Mouse (Mus musculus) stomach, embryonic 15.5 days (tissue): ENCODE data around the gene Pbrm1. TPM values are rescaled to one million over a fixed set of nuclear protein-coding genes. Genes with fewer than 3 reads are reported as not detected.

Experiments
- ATAC-seq: fragments of 200-750 bp; cut with Nextera tagmentation; 2 replicates; pipeline ENCODE4 v1.8.0; 2017; ENCODE audit warnings: low read depth, moderate number of reproducible peaks, moderate TSS enrichment; ENCODE audit not compliant: insufficient read depth, low FRiP score
- H3K27ac ChIP-seq: fragments of 300-500 bp; sonication (generic); 2 replicates; pipeline ENCODE4 v1.5.1; 2015; ENCODE audit warnings: mild to moderate bottlenecking, inconsistent platforms
- H3K27me3 ChIP-seq: fragments of 300-500 bp; sonication (generic); replicated peaks from 2 replicates; pipeline ENCODE4 v1.6.1; 2015; ENCODE audit warnings: inconsistent platforms
- H3K36me3 ChIP-seq: fragments of 300-500 bp; sonication (generic); 2 replicates; pipeline ENCODE4 v1.6.1; 2015; ENCODE audit warnings: inconsistent platforms
- H3K4me1 ChIP-seq: fragments of 300-500 bp; sonication (generic); 2 replicates; pipeline ENCODE4 v1.6.1; 2015; ENCODE audit warnings: inconsistent platforms
- H3K4me2 ChIP-seq: fragments of 300-500 bp; sonication (generic); 2 replicates; pipeline ENCODE4 v1.6.1; 2015; ENCODE audit warnings: mild to moderate bottlenecking, inconsistent platforms
- H3K4me3 ChIP-seq: fragments of 300-500 bp; sonication (generic); replicated peaks from 2 replicates; pipeline ENCODE4 v1.5.1; 2015; ENCODE audit warnings: inconsistent platforms
- H3K9ac ChIP-seq: fragments of 300-500 bp; sonication (generic); 2 replicates; pipeline ENCODE4 v1.6.1; 2015; ENCODE audit warnings: inconsistent platforms
- H3K9me3 ChIP-seq: fragments of 300-500 bp; sonication (generic); 2 replicates; pipeline ENCODE4 v1.6.1; 2016; ENCODE audit warnings: inconsistent platforms
- WGBS: fragments of 180-500 bp; shearing (Covaris S2); methylation state at CpG from one replicate; pipeline ENCODE4 v1.1.7; 2015; 5-methylcytosine and 5-hydroxymethylcytosine counted together
- polyA plus RNA-seq: library from polyadenylated mRNA; unstranded; fragments of >200 nt; fragmentation: Nextera tagmentation; extraction: Ambion mirVana; gene quantifications from 2 replicates; pipeline ENCODE4 v1.2.1, GENCODE M21; 2015

Pbrm1 gene
- polyA plus RNA-seq: 109 and 118 TPM in 2 replicates

DNA sequence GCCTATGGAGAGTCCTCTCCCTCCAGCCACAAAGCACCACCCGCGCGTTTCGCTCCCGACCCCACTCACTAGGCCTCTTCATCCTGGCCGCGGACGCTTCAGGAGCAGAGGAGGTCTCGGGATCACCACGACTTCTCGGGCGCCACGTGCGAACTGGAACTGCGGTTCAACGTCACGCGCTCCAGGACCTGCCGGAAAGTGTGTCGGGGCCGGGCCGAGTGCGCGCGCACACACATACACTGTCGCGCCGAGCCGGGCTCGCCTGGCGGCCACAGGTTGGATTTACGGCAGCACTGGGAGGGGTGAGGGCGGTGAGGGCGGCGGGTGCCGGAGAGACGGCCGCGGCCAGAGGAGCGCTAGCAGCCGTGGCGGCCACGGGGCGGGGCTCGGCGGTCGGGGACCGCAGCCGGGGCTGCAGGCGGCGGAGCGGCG is at the start of gene Pbrm1, which contains the start of gene Gnl3:
TSS of gene Pbrm1 (plus strand) at position 279 of the 432 bp plus-strand sequence.
TSS of gene Gnl3 (minus strand) at position 293 of the 432 bp plus-strand sequence.
- Histone ChIP-seq H3K4me3 (peak within 1 kb of the TSS; percentile 86), H3K9ac (peak within 1 kb of the TSS; percentile 94), H3K9me3 (no peaks in the 10 kb centered on the region), H3K4me2 (peak within 1 kb of the TSS; percentile 73), H3K27ac (peak within 1 kb of the TSS; percentile 98), H3K4me1 (peaks cover 16% of the 10 kb centered on the region), H3K36me3 (peaks cover 29% of the 10 kb centered on the region), H3K27me3 (no peaks in the 10 kb centered on the region)
- peak; percentile 90 for ATAC-seq
- WGBS: under 1% methylated on average over 35 of the region's 53 CpGs

- Histone ChIP-seq H3K36me3 (peaks cover 15% of the 10 kb centered on the region; the same call in 1 of the 2 replicates), H3K9me3 (no peaks in the 10 kb centered on the region), H3K4me2 (no peak overlapping the region), H3K27ac (peak overlapping the region; percentile 35; the same call in 1 of the 2 replicates), H3K9ac (no peak overlapping the region), H3K4me3 (no peak overlapping the region), H3K4me1 (no peaks in the 10 kb centered on the region), H3K27me3 (no peaks in the 10 kb centered on the region)
- ATAC-seq: no peak; the same call in 1 of the 2 replicates
- 54% methylated on average over 6 of the region's 6 CpGs for WGBS
Measured at GRCm38 (mm10) chr14:30974204-30974603, 44.7 kb upstream of the Pbrm1 start.

- Histone ChIP-seq H3K36me3 (peaks cover 15% of the 10 kb centered on the region; the same call in 1 of the 2 replicates), H3K27ac (no peak overlapping the region), H3K9me3 (no peaks in the 10 kb centered on the region), H3K4me3 (no peak overlapping the region), H3K4me2 (no peak overlapping the region), H3K27me3 (no peaks in the 10 kb centered on the region), H3K4me1 (no peaks in the 10 kb centered on the region), H3K9ac (no peak overlapping the region)
- 63% methylated on average over 3 of the region's 3 CpGs for WGBS
- no peak for ATAC-seq
Measured at GRCm38 (mm10) chr14:30976222-30976621, 42.7 kb upstream of the Pbrm1 start.

- no peaks in the 10 kb centered on the region for H3K27me3 ChIP-seq
- no peaks in the 10 kb centered on the region for H3K36me3 ChIP-seq
- no peak overlapping the region for H3K9ac ChIP-seq
- H3K9me3 ChIP-seq: no peaks in the 10 kb centered on the region
- no peak overlapping the region for H3K4me3 ChIP-seq
- no peak overlapping the region for H3K27ac ChIP-seq
- no peak overlapping the region for H3K4me2 ChIP-seq
- ATAC-seq: no peak
- peaks cover 9% of the 10 kb centered on the region; the same call in 1 of the 2 replicates for H3K4me1 ChIP-seq
Measured at GRCm38 (mm10) chr14:30996417-30996816, 22.5 kb upstream of the Pbrm1 start.

GRCm38 (mm10) chr14:31000356-31000755 is 18.6 kb upstream of the Pbrm1 start:
- Histone ChIP-seq H3K27me3 (no peaks in the 10 kb centered on the region), H3K36me3 (no peaks in the 10 kb centered on the region), H3K4me3 (peak overlapping the region; percentile 86), H3K4me2 (peak overlapping the region; percentile 68), H3K4me1 (peaks cover 12% of the 10 kb centered on the region; the same call in 1 of the 2 replicates), H3K9ac (peak overlapping the region; percentile 9; the same call in 1 of the 2 replicates), H3K27ac (peak overlapping the region; percentile 92; the same call in 1 of the 2 replicates), H3K9me3 (no peaks in the 10 kb centered on the region)
- 55% methylated on average over 10 of the region's 10 CpGs for WGBS
- ATAC-seq: no peak

DNA sequence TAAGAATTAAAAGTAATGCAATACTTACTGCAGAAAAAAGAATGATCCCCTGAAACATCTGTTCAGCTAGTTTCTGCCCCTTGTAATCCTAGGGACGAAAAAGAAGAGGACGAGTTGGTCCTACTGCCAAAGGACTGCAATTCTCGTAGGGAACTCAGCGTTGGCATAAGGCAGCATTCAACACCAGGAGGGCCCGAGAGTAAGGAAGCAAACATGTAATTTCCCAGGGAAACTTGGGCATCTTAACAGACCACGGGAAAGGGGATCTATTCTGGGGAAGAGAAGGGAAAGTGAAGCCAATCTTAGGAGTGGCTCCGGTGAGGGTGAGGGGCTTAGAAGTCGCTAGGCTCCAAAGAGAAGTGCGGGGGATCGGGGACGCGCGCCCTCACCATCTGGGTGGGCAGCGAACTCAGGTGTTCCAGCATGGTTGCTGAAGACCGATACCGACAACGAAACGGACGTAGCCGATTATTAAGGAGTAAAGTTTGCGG is 18.1 kb upstream of the Pbrm1 start:
- peak overlapping the region; percentile 92 for H3K27ac ChIP-seq
- peak overlapping the region; percentile 86 for H3K4me3 ChIP-seq
- peaks cover 12% of the 10 kb centered on the region; the same call in 1 of the 2 replicates for H3K4me1 ChIP-seq
- peak overlapping the region; percentile 68 for H3K4me2 ChIP-seq
- H3K9me3 ChIP-seq: no peaks in the 10 kb centered on the region
- 0 out of 2 replicates have a peak, but pooled peaks have one; percentile 9 for ATAC-seq
- H3K27me3 ChIP-seq: no peaks in the 10 kb centered on the region
- peak overlapping the region; percentile 77 for H3K9ac ChIP-seq
- H3K36me3 ChIP-seq: no peaks in the 10 kb centered on the region
- WGBS: under 1% methylated on average over 21 of the region's 21 CpGs

DNA sequence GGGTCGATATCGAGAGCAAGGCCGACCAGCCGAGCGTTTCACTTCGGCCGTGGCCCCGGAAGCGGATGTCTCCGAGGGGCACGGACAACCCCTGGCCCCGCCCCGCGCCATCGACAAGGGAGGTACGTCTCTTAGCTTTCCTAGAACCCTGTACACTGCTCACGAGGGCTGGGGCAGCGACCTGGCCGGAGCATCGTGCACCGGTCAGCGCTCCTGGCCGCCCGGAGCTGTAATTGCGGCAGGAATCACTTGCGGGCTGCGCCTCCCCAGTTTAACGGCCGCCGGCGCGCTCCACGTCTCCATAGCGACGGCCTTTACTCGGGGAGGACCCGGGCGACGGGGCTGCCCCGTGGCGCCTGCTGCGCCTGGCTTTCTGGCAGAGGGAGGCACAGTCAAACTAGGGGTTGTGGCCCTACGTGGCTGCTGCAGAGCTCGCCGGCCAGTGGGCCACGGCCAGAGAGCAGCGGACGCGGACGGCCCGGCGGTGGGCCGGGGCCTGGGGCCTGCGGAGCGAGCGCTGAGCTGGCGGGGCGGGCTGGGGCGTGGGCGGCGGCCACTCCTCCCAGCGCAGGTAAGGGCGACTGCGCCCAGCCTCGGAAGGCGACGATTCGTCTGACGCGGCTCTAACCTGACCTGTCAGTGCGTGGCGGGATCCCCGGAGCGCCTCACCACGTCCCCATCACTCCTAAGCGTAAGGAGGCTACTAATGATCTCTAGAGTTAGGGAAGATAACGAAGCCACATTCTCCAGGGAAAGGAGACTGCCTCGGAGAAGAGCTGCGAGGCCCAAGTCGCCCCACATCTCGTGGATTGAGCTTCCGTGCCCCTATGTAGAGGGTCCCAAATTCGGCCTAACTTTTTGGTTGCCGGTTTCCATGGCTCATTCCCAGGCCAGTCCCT is 17.4 kb upstream of the Pbrm1 start, which contains the start of the genes Glt8d1 and Spcs1:
TSS of gene Glt8d1 (plus strand) at position 94 of the 899 bp plus-strand sequence.
TSS of gene Spcs1 (minus strand) at position 366 of the 899 bp plus-strand sequence.
- WGBS: under 1% methylated on average over 83 of the region's 84 CpGs
- Histone ChIP-seq H3K27ac (peak within 1 kb of the TSS; percentile 92), H3K9ac (peak within 1 kb of the TSS; percentile 77)

GRCm38 (mm10) chr14:31004527-31004926 is 14.4 kb upstream of the Pbrm1 start:
- WGBS: 78% methylated on average over 2 of the region's 2 CpGs
- Histone ChIP-seq H3K9me3 (no peaks in the 10 kb centered on the region), H3K27me3 (no peaks in the 10 kb centered on the region), H3K27ac (no peak overlapping the region), H3K9ac (no peak overlapping the region), H3K4me2 (no peak overlapping the region), H3K4me3 (no peak overlapping the region), H3K4me1 (peaks cover 12% of the 10 kb centered on the region; the same call in 1 of the 2 replicates), H3K36me3 (peaks cover 6% of the 10 kb centered on the region; the same call in 1 of the 2 replicates)
- no peak for ATAC-seq

More for the DNA sequence above, 17.4 kb upstream of the Pbrm1 start, which contains the start of the genes Glt8d1 and Spcs1:
- Histone ChIP-seq H3K27me3 (no peaks in the 10 kb centered on the region), H3K36me3 (no peaks in the 10 kb centered on the region), H3K9me3 (no peaks in the 10 kb centered on the region), H3K4me2 (peak within 1 kb of the TSS; percentile 68), H3K4me1 (peaks cover 12% of the 10 kb centered on the region; the same call in 1 of the 2 replicates), H3K4me3 (peak within 1 kb of the TSS; percentile 86)
- ATAC-seq: peak; percentile 92

GRCm38 (mm10) chr14:31006779-31007178 is 12.2 kb upstream of the Pbrm1 start:
- no peak overlapping the region for H3K4me3 ChIP-seq
- no peak for ATAC-seq
- H3K27me3 ChIP-seq: no peaks in the 10 kb centered on the region
- no peak overlapping the region for H3K27ac ChIP-seq
- H3K9ac ChIP-seq: no peak overlapping the region
- peaks cover 4% of the 10 kb centered on the region; the same call in 1 of the 2 replicates for H3K4me1 ChIP-seq
- H3K36me3 ChIP-seq: peaks cover 16% of the 10 kb centered on the region
- H3K9me3 ChIP-seq: no peaks in the 10 kb centered on the region
- 73% methylated on average over 5 of the region's 5 CpGs for WGBS
- H3K4me2 ChIP-seq: no peak overlapping the region

GRCm38 (mm10) chr14:31011588-31011987 is 7.3 kb upstream of the Pbrm1 start:
- Histone ChIP-seq H3K9ac (no peak overlapping the region), H3K4me2 (no peak overlapping the region), H3K9me3 (no peaks in the 10 kb centered on the region), H3K27ac (no peak overlapping the region), H3K27me3 (no peaks in the 10 kb centered on the region), H3K4me3 (no peak overlapping the region), H3K36me3 (peaks cover 55% of the 10 kb centered on the region), H3K4me1 (no peaks in the 10 kb centered on the region)
- WGBS: 89% methylated on average over 3 of the region's 3 CpGs
- ATAC-seq: no peak

GRCm38 (mm10) chr14:31013928-31014327 is 5.0 kb upstream of the Pbrm1 start:
- H3K27me3 ChIP-seq: no peaks in the 10 kb centered on the region
- 95% methylated on average over 2 of the region's 2 CpGs for WGBS
- no peak overlapping the region for H3K4me3 ChIP-seq
- no peak overlapping the region for H3K27ac ChIP-seq
- H3K9ac ChIP-seq: no peak overlapping the region
- peaks cover 57% of the 10 kb centered on the region for H3K36me3 ChIP-seq
- peaks cover 8% of the 10 kb centered on the region; the same call in 1 of the 2 replicates for H3K4me1 ChIP-seq
- no peak for ATAC-seq
- no peaks in the 10 kb centered on the region for H3K9me3 ChIP-seq
- no peak overlapping the region for H3K4me2 ChIP-seq
